Mouse (Mus musculus) lung, postnatal 0 days (tissue): Measurements from ENCODE around the gene Fgfr3. TPM values are rescaled to one million over a fixed set of nuclear protein-coding genes. Genes with fewer than 3 reads are reported as not detected.

Source experiments
- ATAC-seq: fragments of 200-750 bp; cut with Nextera tagmentation; 2 replicates; pipeline ENCODE4 v1.8.0; 2017; ENCODE audit warnings: moderate library complexity
- DNase-seq: peaks from one replicate; pipeline ENCODE4 v3.0.0-alpha.2; 2016; ENCODE audit warnings: low spot score
- H3K27ac ChIP-seq: fragments of 300-500 bp; sonication (generic); 2 replicates; pipeline ENCODE4 v1.5.1; 2014; ENCODE audit warnings: antibody characterized with exemption, mild to moderate bottlenecking, low read length, mixed read lengths
- H3K27me3 ChIP-seq: fragments of 300-500 bp; sonication (generic); replicated peaks from 2 replicates; pipeline ENCODE4 v1.6.1; 2014; ENCODE audit warnings: low read length, mixed read lengths; ENCODE audit not compliant: insufficient read depth
- H3K36me3 ChIP-seq: fragments of 300-500 bp; sonication (generic); 2 replicates; pipeline ENCODE4 v1.6.1; 2014; ENCODE audit warnings: low read length, mixed read lengths; ENCODE audit not compliant: insufficient read depth
- H3K4me1 ChIP-seq: fragments of 300-500 bp; sonication (generic); 2 replicates; pipeline ENCODE4 v1.6.1; 2014; ENCODE audit warnings: antibody characterized with exemption, low read depth, low read length, mixed read lengths; ENCODE audit not compliant: insufficient read depth
- H3K4me2 ChIP-seq: fragments of 300-500 bp; sonication (generic); replicated peaks from 2 replicates; pipeline ENCODE4 v1.6.1; 2014; ENCODE audit warnings: low read depth, mild to moderate bottlenecking, low read length, moderate library complexity, mixed read lengths
- H3K4me3 ChIP-seq: fragments of 300-500 bp; sonication (generic); 2 replicates; pipeline ENCODE4 v1.5.1; 2014; ENCODE audit warnings: low read depth, low read length
- H3K9ac ChIP-seq: fragments of 300-500 bp; sonication (generic); replicated peaks from 2 replicates; pipeline ENCODE4 v1.6.1; 2014; ENCODE audit warnings: low read depth, mild to moderate bottlenecking
- H3K9me3 ChIP-seq: fragments of 300-500 bp; sonication (generic); 2 replicates; pipeline ENCODE4 v1.6.1; 2016; ENCODE audit warnings: low read length, mixed read lengths
- CTCF ChIP-seq: IDR thresholded peaks from 2 replicates; pipeline ENCODE4 v1.5.1; 2016; ENCODE audit warnings: antibody characterized with exemption, mild to moderate bottlenecking
- EP300 ChIP-seq: IDR thresholded peaks from 2 replicates; pipeline ENCODE4 v1.6.1; 2016; ENCODE audit warnings: antibody characterized with exemption, mild to moderate bottlenecking, control low read depth
- WGBS: fragments of 180-500 bp; shearing (Covaris S2); extraction: QIAGEN DNeasy Blood & Tissue Kit; methylation state at CpG from one replicate; pipeline ENCODE4 v1.1.7; 2014; 5-methylcytosine and 5-hydroxymethylcytosine counted together
- polyA plus RNA-seq: library from polyadenylated mRNA; unstranded; fragments of >200 nt; fragmentation: Nextera tagmentation; extraction: Ambion mirVana; gene quantifications from 2 replicates; pipeline ENCODE4 v1.2.1, GENCODE M21; 2015

Gene Fgfr3
- polyA plus RNA-seq, 1 experiment from 2014 or later, result 67.9 TPM

- no peaks in the 10 kb centered on the region for H3K9me3 ChIP-seq
- no peaks in the 10 kb centered on the region for H3K27me3 ChIP-seq
- H3K27ac ChIP-seq, result peak within 1 kb of the TSS; percentile 88
- H3K4me1 ChIP-seq, result peaks cover 11% of the 10 kb centered on the region; the same call in 1 of the 2 replicates
- peaks cover 5% of the 10 kb centered on the region; the same call in 1 of the 2 replicates for H3K36me3 ChIP-seq
- H3K4me2 ChIP-seq, result peak within 1 kb of the TSS; percentile 66
- DNase-seq, result peak; percentile 98
- under 1% methylated on average over 55 of the region's 65 CpGs for WGBS
- TF ChIP-seq CTCF, result peak; percentile 59
- TF ChIP-seq EP300, result no peak
- peak; percentile 100 for ATAC-seq
- H3K4me3 ChIP-seq, result peak within 1 kb of the TSS; percentile 80
- H3K9ac ChIP-seq, result peak within 1 kb of the TSS; percentile 86
Observed at GRCm38 (mm10) chr5:33782345-33782998, 61.0 kb downstream of the Fgfr3 start, which contains the start of gene Letm1. TSS of gene Letm1 (minus strand) at chr5:33782817.

GRCm38 (mm10) chr5:33782999-33783390, 61.5 kb downstream of the Fgfr3 start:
- H3K36me3 ChIP-seq, result no peaks in the 10 kb centered on the region
- peak overlapping the region; percentile 80 for H3K4me3 ChIP-seq
- ATAC-seq (peak; percentile 1; the same call in 1 of the 2 replicates), DNase-seq (no peak)
- 9% methylated on average over 6 of the region's 6 CpGs for WGBS
- H3K9me3 ChIP-seq, result no peaks in the 10 kb centered on the region
- H3K9ac ChIP-seq, result peak overlapping the region; percentile 86
- H3K4me2 ChIP-seq, result peak overlapping the region; percentile 66
- H3K27me3 ChIP-seq, result no peaks in the 10 kb centered on the region
- TF ChIP-seq EP300, result no peak
- TF ChIP-seq CTCF, result no peak
- H3K4me1 ChIP-seq, result peaks cover 11% of the 10 kb centered on the region; the same call in 1 of the 2 replicates
- peak overlapping the region; percentile 88; the same call in 1 of the 2 replicates for H3K27ac ChIP-seq

Other genes with a start within 250 kb of the Fgfr3 start
- gene Fam53a, start 92.0 kb upstream of the Fgfr3 start, polyA plus RNA-seq, result 43.9 and 46.1 TPM in 2 replicates
- 0.37 and 0.41 TPM in 2 replicates for gene Gm9903, start 91.7 kb upstream of the Fgfr3 start, polyA plus RNA-seq
- 81.2 and 85.6 TPM in 2 replicates for gene Slbp, start 69.1 kb upstream of the Fgfr3 start, polyA plus RNA-seq
- 12.5 and 14.5 TPM in 2 replicates for gene Tacc3, start 63.5 kb upstream of the Fgfr3 start, polyA plus RNA-seq
- gene Tmem129, start 63.3 kb upstream of the Fgfr3 start, polyA plus RNA-seq, result 22.5 and 25.1 TPM in 2 replicates
- 39.1 and 40.1 TPM in 2 replicates for gene Letm1, start 61.1 kb downstream of the Fgfr3 start, polyA plus RNA-seq
- 13.5 and 16.7 TPM in 2 replicates for gene Nsd2, start 99.1 kb downstream of the Fgfr3 start, polyA plus RNA-seq
- gene Nelfa, start 214.7 kb downstream of the Fgfr3 start, polyA plus RNA-seq, result 21.7 and 22.3 TPM in 2 replicates